Mouse (Mus musculus): ENCODE results near the gene Usp32. TPM values are rescaled to one million over a fixed set of nuclear protein-coding genes. Genes with fewer than 3 reads are reported as not detected.
A peak's percentile ranks its signal among the peaks of the same experiment; 100 is the strongest.

Usp32 gene
- polyA plus RNA-seq, 1 experiment from 2014 or later: 4.5 TPM

- H3K4me3 ChIP-seq (ENCODE audit: low read depth, low read length): no peak overlapping the region
- H3K9ac ChIP-seq (replicated peaks; ENCODE audit: low read depth): no peak overlapping the region
- no peaks in the 10 kb centered on the region for H3K4me1 ChIP-seq (ENCODE audit: insufficient read depth, low read depth, low read length)
- TF ChIP-seq EP300 (IDR thresholded peaks at IDR 0.05) (no peak), CTCF (IDR thresholded peaks at IDR 0.05) (no peak)
- H3K4me2 ChIP-seq (replicated peaks; ENCODE audit: low read depth, low read length): no peak overlapping the region
- no peaks in the 10 kb centered on the region for H3K27me3 ChIP-seq (replicated peaks; ENCODE audit: insufficient read depth, low read length)
- ATAC-seq: no peak
- H3K9me3 ChIP-seq (ENCODE audit: low read length): no peaks in the 10 kb centered on the region
- no peaks in the 10 kb centered on the region for H3K36me3 ChIP-seq (ENCODE audit: insufficient read depth, low read length)
- no peak overlapping the region for H3K27ac ChIP-seq (ENCODE audit: low read length)
- WGBS: 51% methylated on average over 3 of the region's 3 CpGs
- no peak for DNase-seq (ENCODE audit: low spot score)
These were observed 162.5 kb downstream of the Usp32 start for GRCm38 (mm10) chr11:84977385-84977952.

- Histone ChIP-seq H3K27ac (ENCODE audit: low read length) (no peak overlapping the region), H3K4me1 (ENCODE audit: insufficient read depth, low read depth, low read length) (no peaks in the 10 kb centered on the region), H3K27me3 (replicated peaks; ENCODE audit: insufficient read depth, low read length) (no peaks in the 10 kb centered on the region), H3K4me3 (ENCODE audit: low read depth, low read length) (no peak overlapping the region), H3K9me3 (ENCODE audit: low read length) (no peaks in the 10 kb centered on the region), H3K4me2 (replicated peaks; ENCODE audit: low read depth, low read length) (no peak overlapping the region), H3K9ac (replicated peaks; ENCODE audit: low read depth) (no peak overlapping the region), H3K36me3 (ENCODE audit: insufficient read depth, low read length) (no peaks in the 10 kb centered on the region)
- WGBS: 77% methylated on average over 3 of the region's 3 CpGs
- no peak for TF ChIP-seq EP300 (IDR thresholded peaks at IDR 0.05)
- TF ChIP-seq CTCF (IDR thresholded peaks at IDR 0.05): no peak
- DNase-seq (ENCODE audit: low spot score): no peak
- ATAC-seq: no peak
These were observed 163.3 kb downstream of the Usp32 start for GRCm38 (mm10) chr11:84976706-84977105.

GRCm38 (mm10) chr11:84974582-84974981 lies 165.4 kb downstream of the Usp32 start:
- no peaks in the 10 kb centered on the region for H3K9me3 ChIP-seq (ENCODE audit: low read length)
- no peaks in the 10 kb centered on the region for H3K36me3 ChIP-seq (ENCODE audit: insufficient read depth, low read length)
- H3K9ac ChIP-seq (replicated peaks; ENCODE audit: low read depth): no peak overlapping the region
- H3K27me3 ChIP-seq (replicated peaks; ENCODE audit: insufficient read depth, low read length): no peaks in the 10 kb centered on the region
- 37% methylated on average over 7 of the region's 7 CpGs for WGBS
- H3K4me3 ChIP-seq (ENCODE audit: low read depth, low read length): no peak overlapping the region
- H3K4me2 ChIP-seq (replicated peaks; ENCODE audit: low read depth, low read length): no peak overlapping the region
- ATAC-seq: peak; percentile 50; the same call in 1 of the 2 replicates
- no peak overlapping the region for H3K27ac ChIP-seq (ENCODE audit: low read length)
- DNase-seq (ENCODE audit: low spot score): peak; percentile 32
- TF ChIP-seq CTCF (IDR thresholded peaks at IDR 0.05) (no peak), EP300 (IDR thresholded peaks at IDR 0.05) (peak; percentile 23; the same call in 1 of the 2 replicates)
- peaks cover 1% of the 10 kb centered on the region; the same call in 1 of the 2 replicates for H3K4me1 ChIP-seq (ENCODE audit: insufficient read depth, low read depth, low read length)

GRCm38 (mm10) chr11:84973661-84974060 lies 166.3 kb downstream of the Usp32 start:
- ATAC-seq: no peak
- peaks cover 6% of the 10 kb centered on the region; the same call in 1 of the 2 replicates for H3K4me1 ChIP-seq (ENCODE audit: insufficient read depth, low read depth, low read length)
- no peaks in the 10 kb centered on the region for H3K9me3 ChIP-seq (ENCODE audit: low read length)
- no peak for TF ChIP-seq CTCF (IDR thresholded peaks at IDR 0.05)
- no peak for TF ChIP-seq EP300 (IDR thresholded peaks at IDR 0.05)
- 54% methylated on average over 5 of the region's 5 CpGs for WGBS
- H3K27ac ChIP-seq (ENCODE audit: low read length): no peak overlapping the region
- H3K4me2 ChIP-seq (replicated peaks; ENCODE audit: low read depth, low read length): no peak overlapping the region
- H3K36me3 ChIP-seq (ENCODE audit: insufficient read depth, low read length): no peaks in the 10 kb centered on the region
- no peak for DNase-seq (ENCODE audit: low spot score)
- no peak overlapping the region for H3K4me3 ChIP-seq (ENCODE audit: low read depth, low read length)
- no peaks in the 10 kb centered on the region for H3K27me3 ChIP-seq (replicated peaks; ENCODE audit: insufficient read depth, low read length)
- no peak overlapping the region for H3K9ac ChIP-seq (replicated peaks; ENCODE audit: low read depth)

GRCm38 (mm10) chr11:84972067-84972466 lies 167.9 kb downstream of the Usp32 start:
- no peak for ATAC-seq
- peaks cover 6% of the 10 kb centered on the region; the same call in 1 of the 2 replicates for H3K4me1 ChIP-seq (ENCODE audit: insufficient read depth, low read depth, low read length)
- H3K4me2 ChIP-seq (replicated peaks; ENCODE audit: low read depth, low read length): no peak overlapping the region
- 54% methylated on average over 3 of the region's 3 CpGs for WGBS
- no peaks in the 10 kb centered on the region for H3K27me3 ChIP-seq (replicated peaks; ENCODE audit: insufficient read depth, low read length)
- no peaks in the 10 kb centered on the region for H3K9me3 ChIP-seq (ENCODE audit: low read length)
- no peaks in the 10 kb centered on the region for H3K36me3 ChIP-seq (ENCODE audit: insufficient read depth, low read length)
- no peak overlapping the region for H3K4me3 ChIP-seq (ENCODE audit: low read depth, low read length)
- DNase-seq (ENCODE audit: low spot score): no peak
- TF ChIP-seq EP300 (IDR thresholded peaks at IDR 0.05) (no peak), CTCF (IDR thresholded peaks at IDR 0.05) (no peak)
- H3K27ac ChIP-seq (ENCODE audit: low read length): 0 out of 2 replicates have a peak overlapping the region, but pooled peaks have one; percentile 51
- no peak overlapping the region for H3K9ac ChIP-seq (replicated peaks; ENCODE audit: low read depth)

GRCm38 (mm10) chr11:84968775-84969174 lies 171.2 kb downstream of the Usp32 start:
- H3K27ac ChIP-seq (ENCODE audit: low read length): 0 out of 2 replicates have a peak overlapping the region, but pooled peaks have one; percentile 64
- H3K27me3 ChIP-seq (replicated peaks; ENCODE audit: insufficient read depth, low read length): no peaks in the 10 kb centered on the region
- H3K36me3 ChIP-seq (ENCODE audit: insufficient read depth, low read length): no peaks in the 10 kb centered on the region
- WGBS: 34% methylated on average over 6 of the region's 6 CpGs
- DNase-seq (ENCODE audit: low spot score) (peak; percentile 75), ATAC-seq (peak; percentile 95)
- TF ChIP-seq EP300 (IDR thresholded peaks at IDR 0.05): peak; percentile 68
- no peak for TF ChIP-seq CTCF (IDR thresholded peaks at IDR 0.05)
- peaks cover 6% of the 10 kb centered on the region; the same call in 1 of the 2 replicates for H3K4me1 ChIP-seq (ENCODE audit: insufficient read depth, low read depth, low read length)
- no peak overlapping the region for H3K4me3 ChIP-seq (ENCODE audit: low read depth, low read length)
- H3K9ac ChIP-seq (replicated peaks; ENCODE audit: low read depth): no peak overlapping the region
- no peaks in the 10 kb centered on the region for H3K9me3 ChIP-seq (ENCODE audit: low read length)
- H3K4me2 ChIP-seq (replicated peaks; ENCODE audit: low read depth, low read length): no peak overlapping the region
